Mouse (Mus musculus) heart, postnatal 14 days (tissue): ENCODE data around the gene Zmym1. TPM values are rescaled to one million over a fixed set of nuclear protein-coding genes. Genes with fewer than 3 reads are reported as not detected.
"Not testable (repeated sequence)": the region's sequence is repeated elsewhere in the genome, so short reads cannot be mapped to it uniquely, and the experiment has no call there.

Experiments
- DNase-seq, 2 experiments: peaks; one replicate each; pipeline ENCODE4 v3.0.0; 2021 to 2022
- intact Hi-C: fragments of 180-260 bp; cut with DNase I; formaldehyde crosslinking; loops from one replicate; pipeline ENCODE4 v1.15.1; 2025
- long read RNA-seq, 2 experiments: library from polyadenylated mRNA; stranded (forward); transcript quantifications; one replicate each; pipeline ENCODE4 v2.0.0; 2021
- total RNA-seq, 2 experiments: library from RNA; stranded (reverse); gene quantifications; 2 replicates each; pipeline ENCODE4 v1.2.3; 2021

Gene Zmym1
- 1 to 10 TPM; 3.9 to 6.8 TPM for total RNA-seq
- long read RNA-seq, experiment 1, transcript Zmym1-203 (8 exons, 3,852 nt) = major isoform, 5 of 8 reads
- long read RNA-seq, experiment 1, partial matches to known transcripts = 0 of 8 reads
- long read RNA-seq, experiment 1, other reads (novel, unspliced or antisense) = 3 of 8 reads
- long read RNA-seq, experiment 2, transcript Zmym1-203 (8 exons, 3,852 nt) = major isoform, 5 of 6 reads
- long read RNA-seq, experiment 2, partial matches to known transcripts = 0 of 6 reads
- long read RNA-seq, experiment 2, other reads (novel, unspliced or antisense) = 1 of 6 reads

DNA sequence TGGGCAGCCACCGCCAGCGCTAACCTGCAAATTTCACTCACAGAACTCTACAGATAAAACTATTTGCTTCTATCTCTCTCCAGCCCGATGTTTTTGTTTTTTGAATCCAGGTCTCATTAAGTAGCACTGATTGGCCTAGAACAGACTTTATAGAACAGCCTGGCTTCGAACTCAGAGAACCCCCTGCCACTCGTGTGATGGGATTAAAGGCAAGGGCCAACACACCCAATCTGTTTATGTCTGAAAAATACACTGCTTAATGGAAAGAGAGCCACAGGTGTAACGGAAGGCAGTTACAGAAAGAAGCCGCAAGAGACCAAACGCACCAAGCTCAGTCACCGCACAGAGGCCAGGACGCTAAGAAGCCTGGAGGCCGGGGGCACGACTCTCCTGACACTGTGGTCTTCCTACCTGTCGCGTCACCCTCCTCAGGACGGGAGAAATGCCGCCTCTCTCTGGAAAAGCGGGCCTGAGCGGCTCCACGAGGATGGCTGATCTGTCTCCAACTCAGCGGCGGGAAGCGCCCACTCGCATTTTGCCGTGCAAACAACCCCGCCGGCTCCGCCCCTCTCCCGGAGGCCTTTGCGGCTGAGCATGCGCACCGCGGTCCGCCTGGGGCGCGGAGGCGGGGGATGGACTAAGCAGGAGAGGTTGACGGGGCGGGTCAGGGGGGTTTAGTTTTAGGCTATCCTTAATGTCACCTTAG lies at the start of gene Zmym1:
Gene Zmym1, minus strand, starts transcription at position 568 of the 706 bp plus-strand sequence.
- intact Hi-C loops = no loop called here
- peak; percentile 91 to 94 for DNase-seq

DNA sequence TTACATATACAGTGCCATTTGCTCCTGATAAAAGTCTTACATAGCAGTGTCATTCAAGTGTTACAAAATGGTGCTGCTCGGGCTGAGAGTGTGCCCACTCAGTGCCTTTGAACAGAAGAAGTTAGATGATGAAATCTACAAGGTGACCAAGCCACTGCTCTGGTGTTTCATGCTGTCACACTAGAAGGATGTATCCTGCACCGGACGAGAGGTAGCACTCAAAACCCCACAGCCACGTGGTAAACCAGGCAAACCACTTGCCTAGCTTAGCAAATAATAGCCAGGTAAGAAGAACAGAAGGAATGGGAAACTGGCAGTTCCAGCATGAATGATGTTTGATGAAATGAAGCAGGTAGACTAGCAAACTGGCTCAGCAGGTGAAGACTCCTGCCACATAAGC lies 49.6 kb upstream of the Zmym1 start:
- intact Hi-C loops = no loop called here
- no peak for DNase-seq

- intact Hi-C loops = no loop called here
- DNase-seq = no peak
Measured at GRCm38 (mm10) chr4:127107566-127107965, 46.6 kb upstream of the Zmym1 start.

- DNase-seq, intact Hi-C loops: not testable (repeated sequence)
Measured at GRCm38 (mm10) chr4:127099552-127099951, 38.6 kb upstream of the Zmym1 start.

GRCm38 (mm10) chr4:127095090-127095489 lies 34.1 kb upstream of the Zmym1 start:
- intact Hi-C loops = no loop called here
- DNase-seq = no peak

DNA sequence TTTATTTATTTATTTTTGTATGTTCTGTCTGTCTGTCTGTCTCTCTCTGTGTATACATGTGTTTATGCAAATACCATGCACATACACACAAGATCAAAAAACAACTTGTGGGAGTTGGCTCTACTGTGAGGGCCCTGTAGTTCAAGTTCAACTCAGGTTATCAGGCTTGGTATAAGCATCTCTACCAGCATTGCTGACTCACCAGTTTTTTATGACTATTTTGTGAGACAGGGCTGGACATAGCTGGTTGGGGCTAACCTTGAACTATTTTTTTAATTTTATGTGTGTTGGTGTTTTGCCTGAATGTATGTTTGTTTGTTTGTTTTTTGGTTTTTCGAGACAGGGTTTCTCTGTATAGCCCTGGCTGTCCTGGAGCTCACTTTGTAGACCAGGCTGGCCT lies 30.2 kb upstream of the Zmym1 start:
- intact Hi-C loops = no loop called here
- DNase-seq = no peak

DNA sequence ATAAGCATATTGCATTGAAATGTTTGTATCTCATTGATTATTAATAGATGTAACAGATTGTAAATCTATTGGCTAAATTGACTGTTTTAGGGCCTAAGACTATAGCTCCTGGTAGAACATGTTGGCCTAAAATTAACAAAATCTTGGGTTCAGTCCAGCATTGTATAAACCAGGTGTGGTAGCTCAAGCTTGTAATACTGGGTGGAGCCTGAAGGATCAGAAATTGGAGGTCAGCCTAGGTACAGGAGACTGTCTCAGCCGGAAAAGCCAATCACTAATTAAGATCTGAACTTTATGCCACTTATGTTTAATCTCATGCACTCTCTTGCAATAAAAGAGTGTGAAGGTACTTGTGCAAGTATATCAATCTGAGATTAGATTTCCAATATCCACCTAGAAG lies 24.8 kb upstream of the Zmym1 start:
- intact Hi-C loops = no loop called here

GRCm38 (mm10) chr4:127083131-127083530 lies 22.2 kb upstream of the Zmym1 start:
- intact Hi-C loops = no loop called here
- no peak for DNase-seq

More for the DNA sequence above, 24.8 kb upstream of the Zmym1 start:
- no peak for DNase-seq

DNA sequence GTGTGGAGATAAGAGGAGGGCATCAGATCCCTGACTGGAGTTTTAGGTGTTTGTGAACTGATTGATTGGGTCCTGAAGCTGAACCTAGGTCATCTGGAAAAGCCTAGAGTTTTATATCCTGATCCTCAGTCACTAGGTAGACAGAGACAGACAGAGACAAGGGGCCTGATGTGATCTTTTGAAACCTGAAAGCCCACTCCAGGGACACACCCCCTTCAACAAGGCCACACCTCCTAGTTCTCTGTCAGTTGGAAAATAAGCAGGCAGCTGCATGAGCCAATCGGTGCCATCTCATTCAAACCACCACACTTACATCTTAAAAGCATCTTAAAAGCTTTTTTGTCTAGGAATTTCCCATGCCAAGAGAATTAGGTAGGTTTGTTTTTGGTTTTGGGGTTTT lies 19.9 kb upstream of the Zmym1 start:
- intact Hi-C loops = no loop called here
- no peak for DNase-seq

DNA sequence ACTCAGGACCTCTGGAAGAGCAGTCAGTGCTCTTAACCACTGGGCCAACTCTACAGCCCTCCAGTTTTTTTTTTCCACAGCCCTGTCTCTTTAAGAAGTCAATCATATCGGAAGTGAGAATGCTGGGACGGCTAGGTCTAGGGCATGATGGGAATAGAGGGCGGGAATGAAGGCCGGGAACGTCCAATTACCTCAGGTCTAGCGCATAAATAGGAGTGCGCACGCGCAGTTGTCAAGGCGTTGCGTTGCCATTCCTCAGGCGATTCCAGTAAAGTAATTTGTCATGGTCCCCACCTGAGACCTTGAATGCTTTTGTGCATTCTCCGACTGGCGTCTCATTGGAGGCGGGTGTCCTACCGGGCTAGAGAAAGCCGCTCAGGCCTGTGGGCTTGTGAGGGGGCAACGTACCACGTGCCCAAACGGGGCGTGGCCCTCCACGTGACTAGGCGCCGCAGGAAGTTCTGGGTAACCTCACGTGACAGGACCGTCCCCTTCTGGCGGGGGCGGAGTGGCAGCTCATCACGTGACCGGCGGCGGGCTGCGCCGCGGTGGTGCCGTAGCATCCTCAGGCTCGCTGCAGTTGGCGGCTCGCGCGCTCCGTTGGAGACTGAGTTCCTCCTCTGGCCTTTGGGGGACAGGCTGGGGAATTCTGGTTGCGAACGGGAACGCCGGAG lies 16.1 kb upstream of the Zmym1 start, which contains the start of gene Zmym6:
Gene Zmym6, plus strand, starts transcription at position 509 of the 674 bp plus-strand sequence.
- peak; percentile 93 to 95 for DNase-seq
- intact Hi-C loops = loop anchor here (5.0 to 10.0 kb wide), 2 partner anchors 45 to 168 kb away; partner anchors contain the start of genes Smim12 and Tmem35b

GRCm38 (mm10) chr4:127074915-127075314 lies 14.0 kb upstream of the Zmym1 start:
- intact Hi-C loops = loop anchor here (5.0 to 10.0 kb wide), 2 partner anchors 47 to 170 kb away; partner anchors contain the start of genes Smim12 and Tmem35b
- no peak for DNase-seq

DNA sequence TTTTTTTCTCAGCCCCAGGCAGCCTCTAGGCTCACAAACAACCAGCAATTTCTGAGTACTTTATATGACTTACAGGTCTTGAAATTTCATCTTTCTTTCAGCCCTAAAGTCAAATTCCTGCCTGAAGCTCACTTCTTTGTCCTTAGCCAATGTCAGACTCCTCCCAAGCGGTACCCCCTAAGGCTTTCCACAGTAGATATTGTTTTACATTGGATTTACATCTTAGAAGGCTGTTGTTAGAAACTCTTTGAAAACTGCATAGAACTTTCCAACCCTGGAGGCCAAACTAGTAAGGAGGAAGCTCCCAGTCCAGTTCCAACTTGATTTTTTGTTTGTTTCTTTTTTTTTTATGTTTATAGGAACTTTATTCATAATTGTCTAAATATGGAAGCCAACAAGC lies 3.1 kb upstream of the Zmym1 start:
- no peak for DNase-seq
- intact Hi-C loops = no loop called here

DNA sequence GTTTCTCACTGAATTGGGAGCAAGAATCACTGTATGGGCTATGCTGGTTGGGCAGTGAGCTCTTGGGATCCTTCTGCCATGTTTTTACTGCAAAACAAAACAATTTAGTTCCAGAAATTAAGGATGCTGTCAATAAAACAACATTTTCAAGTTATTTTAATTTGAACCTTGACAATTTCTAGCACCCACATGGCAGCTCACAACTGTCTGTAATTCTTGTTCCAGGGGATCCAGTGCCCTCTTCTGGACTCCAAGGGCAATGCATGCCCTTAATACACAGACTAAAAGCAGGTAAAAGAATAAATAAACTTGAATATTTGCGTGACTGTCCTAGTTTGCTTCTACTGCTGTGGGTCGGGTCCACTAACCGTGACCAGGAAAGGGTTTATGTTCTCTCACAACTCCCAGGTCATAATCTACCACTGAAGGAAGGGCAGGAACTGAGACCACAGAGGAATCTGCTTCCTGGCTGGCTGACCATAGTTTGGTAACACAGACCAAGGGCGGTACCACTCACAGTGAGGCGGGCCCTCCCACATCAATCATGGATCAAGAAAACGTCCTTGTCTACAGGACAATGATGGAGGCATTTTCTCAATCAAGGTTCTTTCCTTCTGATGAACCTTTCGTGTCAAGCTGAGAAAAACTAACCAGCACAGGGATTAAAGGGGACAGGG lies 6.3 kb downstream of the Zmym1 start:
- intact Hi-C loops = loop anchor here (10.0 kb wide), 1 partner anchor 270 kb away; no protein-coding TSS in a partner anchor
- no peak for DNase-seq

GRCm38 (mm10) chr4:127053071-127053470 lies 7.9 kb downstream of the Zmym1 start:
- intact Hi-C loops = loop anchor here (10.0 kb wide), 1 partner anchor 272 kb away; no protein-coding TSS in a partner anchor

GRCm38 (mm10) chr4:127051121-127051520 lies 9.8 kb downstream of the Zmym1 start:
- intact Hi-C loops = loop anchor here (10.0 kb wide), 1 partner anchor 274 kb away; no protein-coding TSS in a partner anchor
- no peak for DNase-seq

More at GRCm38 (mm10) chr4:127053071-127053470, 7.9 kb downstream of the Zmym1 start:
- DNase-seq = no peak

- intact Hi-C loops = no loop called here
- DNase-seq = no peak
Measured at GRCm38 (mm10) chr4:127043540-127043939, 17.4 kb downstream of the Zmym1 start.

DNA sequence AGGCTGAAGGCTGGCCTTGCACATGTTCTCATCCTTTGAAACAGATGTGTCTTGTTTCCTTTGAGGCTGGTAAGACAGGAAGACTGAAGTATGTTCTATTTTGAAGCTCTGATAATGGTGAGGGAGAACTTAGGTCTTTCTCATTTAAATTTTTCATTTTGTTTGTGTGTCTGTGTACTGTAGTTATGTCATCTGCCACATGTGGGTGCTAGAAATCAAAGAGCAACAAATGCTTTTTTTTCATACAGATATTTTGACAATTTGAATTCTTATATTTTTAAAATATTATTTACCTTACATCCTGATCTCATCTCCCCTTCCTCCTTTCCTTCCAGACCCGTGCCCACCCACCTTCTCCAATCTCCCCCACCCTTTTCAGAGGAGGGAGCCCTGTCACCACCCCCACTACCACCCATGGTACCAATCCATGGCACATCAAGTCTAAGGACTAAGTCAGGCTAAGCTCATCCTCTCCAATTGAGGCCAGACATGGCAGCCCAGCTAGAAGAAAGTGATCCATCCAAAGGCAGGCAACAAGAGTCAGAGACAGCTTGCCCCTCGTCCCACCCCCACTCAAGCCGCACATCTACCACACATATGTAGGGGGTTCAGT lies 21.0 kb downstream of the Zmym1 start:
- no peak for DNase-seq
- intact Hi-C loops = no loop called here

DNA sequence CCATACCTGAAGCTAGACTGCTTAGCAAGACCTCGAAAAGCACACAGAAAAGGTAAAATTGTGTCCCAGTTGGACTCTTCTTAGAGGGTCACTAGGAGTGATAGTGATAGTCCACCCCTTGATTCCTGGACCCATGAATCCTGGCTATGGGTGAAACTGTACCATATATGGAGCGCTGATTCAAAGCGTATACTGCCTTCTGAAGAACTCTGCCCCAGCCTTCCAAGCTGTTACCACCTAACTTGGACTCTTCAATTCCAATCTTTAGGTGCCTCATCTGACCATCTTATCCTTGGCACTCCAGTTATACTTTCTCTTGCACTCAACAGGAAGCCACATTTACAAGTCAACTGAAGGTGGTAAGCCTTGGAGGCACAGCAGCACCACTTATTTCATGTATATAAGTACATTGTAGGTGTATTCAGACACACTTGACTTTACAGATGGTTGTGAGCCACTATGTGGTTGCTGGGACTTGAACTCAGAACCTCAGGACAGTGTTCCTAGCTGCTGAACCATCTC lies 22.1 kb downstream of the Zmym1 start:
- intact Hi-C loops = no loop called here

DNA sequence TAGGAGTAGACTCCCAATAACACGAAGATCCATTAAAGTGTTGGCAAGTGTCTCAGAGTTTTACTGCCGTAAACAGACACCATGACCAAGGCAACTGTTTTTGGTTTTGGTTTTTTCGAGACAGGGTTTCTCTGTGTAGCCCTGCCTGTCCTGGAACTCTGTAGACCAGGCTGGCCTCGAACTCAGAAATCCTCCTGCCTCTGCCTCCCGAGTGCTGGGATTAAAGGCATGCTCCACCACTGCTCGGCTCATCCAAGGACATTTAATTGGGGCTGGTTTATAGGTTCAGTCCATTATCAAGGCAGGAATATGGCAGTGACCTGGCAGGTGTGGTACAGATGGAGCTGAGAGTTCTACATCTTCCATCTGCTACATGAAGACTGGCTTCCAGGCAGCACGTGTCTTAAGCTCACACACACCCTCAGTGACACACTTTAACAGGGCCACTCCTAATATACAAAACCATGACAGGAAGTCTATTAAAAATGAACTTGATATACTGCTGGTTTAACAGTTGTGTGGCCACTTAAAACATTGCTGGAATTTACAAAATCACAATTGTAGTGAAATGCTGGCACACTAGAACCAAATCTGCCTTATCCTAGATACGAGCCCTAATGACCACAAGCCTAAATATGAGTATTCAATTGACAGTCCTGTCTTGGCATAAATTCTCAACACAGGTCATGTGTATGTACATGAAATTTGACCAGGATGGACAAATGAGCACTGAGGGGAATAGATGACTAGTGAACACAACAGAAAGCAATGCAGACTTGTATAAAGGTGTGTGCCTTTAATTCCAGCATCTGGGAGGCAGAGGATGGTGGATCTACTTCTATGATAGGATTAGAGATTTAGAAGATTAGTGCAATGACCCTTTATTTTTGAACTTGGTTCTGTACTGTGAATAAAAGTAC lies 22.8 kb downstream of the Zmym1 start:
- no peak for DNase-seq
- intact Hi-C loops = no loop called here

More for the DNA sequence above, 22.1 kb downstream of the Zmym1 start:
- no peak for DNase-seq
